Mouse (Mus musculus): ENCODE data around the gene Utrn.
"Not testable (repeated sequence)": the region's sequence is repeated elsewhere in the genome, so short reads cannot be mapped to it uniquely, and the experiment has no call there.

Utrn gene

GRCm38 (mm10) chr10:12694774-12695173 lies 174.4 kb downstream of the Utrn start:
- DNase-seq (ENCODE audit: low read depth, low spot score), result no peak

GRCm38 (mm10) chr10:12690601-12691000 lies 178.6 kb downstream of the Utrn start:
- peak; percentile 6 for DNase-seq (ENCODE audit: low read depth, low spot score)

GRCm38 (mm10) chr10:12685683-12686082 lies 183.5 kb downstream of the Utrn start:
- DNase-seq (ENCODE audit: low read depth, low spot score), result no peak

- DNase-seq (ENCODE audit: low read depth, low spot score), result no peak
These were observed 185.1 kb downstream of the Utrn start for GRCm38 (mm10) chr10:12684018-12684417.

- no peak for DNase-seq (ENCODE audit: low read depth, low spot score)
These were observed 195.9 kb downstream of the Utrn start for GRCm38 (mm10) chr10:12673309-12673708.

GRCm38 (mm10) chr10:12671608-12672007 lies 197.6 kb downstream of the Utrn start:
- DNase-seq (ENCODE audit: low read depth, low spot score), result no peak

GRCm38 (mm10) chr10:12662035-12662434 lies 207.1 kb downstream of the Utrn start:
- no peak for DNase-seq (ENCODE audit: low read depth, low spot score)

GRCm38 (mm10) chr10:12658023-12658744 lies 211.0 kb downstream of the Utrn start:
- DNase-seq (ENCODE audit: low read depth, low spot score), result no peak

- DNase-seq (ENCODE audit: low read depth, low spot score), result no peak
These were observed 216.2 kb downstream of the Utrn start for GRCm38 (mm10) chr10:12652988-12653387.

GRCm38 (mm10) chr10:12646119-12646518 lies 223.0 kb downstream of the Utrn start:
- no peak for DNase-seq (ENCODE audit: low read depth, low spot score)

- DNase-seq (ENCODE audit: low read depth, low spot score), result no peak
These were observed 225.8 kb downstream of the Utrn start for GRCm38 (mm10) chr10:12643336-12643735.

- no peak for DNase-seq (ENCODE audit: low read depth, low spot score)
These were observed 229.5 kb downstream of the Utrn start for GRCm38 (mm10) chr10:12639638-12640037.

GRCm38 (mm10) chr10:12633965-12634364 lies 235.2 kb downstream of the Utrn start:
- no peak for DNase-seq (ENCODE audit: low read depth, low spot score)

- no peak for DNase-seq (ENCODE audit: low read depth, low spot score)
These were observed 238.2 kb downstream of the Utrn start for GRCm38 (mm10) chr10:12630933-12631332.

GRCm38 (mm10) chr10:12618397-12618796 lies 250.8 kb downstream of the Utrn start:
- DNase-seq (ENCODE audit: low read depth, low spot score), result no peak

- DNase-seq (ENCODE audit: low read depth, low spot score), result no peak
These were observed 253.4 kb downstream of the Utrn start for GRCm38 (mm10) chr10:12615723-12616122.

- DNase-seq (ENCODE audit: low read depth, low spot score), result no peak
These were observed 254.5 kb downstream of the Utrn start for GRCm38 (mm10) chr10:12614465-12615199.

GRCm38 (mm10) chr10:12612235-12612863 lies 256.8 kb downstream of the Utrn start:
- DNase-seq (ENCODE audit: low read depth, low spot score), result peak; percentile 71

GRCm38 (mm10) chr10:12609896-12610295 lies 259.3 kb downstream of the Utrn start:
- DNase-seq (ENCODE audit: low read depth, low spot score), result no peak

GRCm38 (mm10) chr10:12608634-12609033 lies 260.5 kb downstream of the Utrn start:
- no peak for DNase-seq (ENCODE audit: low read depth, low spot score)

- not testable (repeated sequence) for DNase-seq (ENCODE audit: low read depth, low spot score)
These were observed 262.0 kb downstream of the Utrn start for GRCm38 (mm10) chr10:12607180-12607579.

- DNase-seq (ENCODE audit: low read depth, low spot score), result no peak
These were observed 273.8 kb downstream of the Utrn start for GRCm38 (mm10) chr10:12595379-12595778.

GRCm38 (mm10) chr10:12594958-12595357 lies 274.2 kb downstream of the Utrn start:
- DNase-seq (ENCODE audit: low read depth, low spot score), result no peak
